Mouse (Mus musculus) ES-Bruce4 (cell line): Measurements from ENCODE around the gene Dppa4.

ENCODE experiments used
- CTCF ChIP-seq: IDR thresholded peaks from one replicate; pipeline ENCODE4 v1.8.1; 2011; ENCODE audit warnings: low read depth, low read length
- POLR2A ChIP-seq: IDR thresholded peaks from one replicate; pipeline ENCODE4 v1.8.1; 2011; ENCODE audit warnings: low read length; ENCODE audit not compliant: insufficient read depth

GRCm38 (mm10) chr16:48323602-48324345, 40.2 kb downstream of the Dppa4 start:
- TF ChIP-seq CTCF (no peak), POLR2A (no peak)
